Mouse (Mus musculus) heart, postnatal 0 days (tissue): ENCODE data around the gene Olfr1395. TPM values are rescaled to one million over a fixed set of nuclear protein-coding genes. Genes with fewer than 3 reads are reported as not detected.

ENCODE experiments used
- ATAC-seq: fragments of 200-750 bp; cut with Nextera tagmentation; 2 replicates; pipeline ENCODE4 v1.8.0; 2017; ENCODE audit warnings: low read depth, moderate number of reproducible peaks, moderate library complexity; ENCODE audit not compliant: insufficient read depth
- DNase-seq: peaks from one replicate; pipeline ENCODE4 v3.0.0-alpha.2; 2016; ENCODE audit warnings: low spot score
- H3K27ac ChIP-seq: fragments of 300-500 bp; sonication (generic); 2 replicates; pipeline ENCODE4 v1.5.1; 2014; ENCODE audit warnings: low read depth, mild to moderate bottlenecking
- H3K27me3 ChIP-seq: fragments of 300-500 bp; sonication (generic); 2 replicates; pipeline ENCODE4 v1.6.1; 2014; ENCODE audit warnings: low read length, mixed read lengths; ENCODE audit not compliant: control insufficient read depth, insufficient read depth
- H3K36me3 ChIP-seq: fragments of 300-500 bp; sonication (generic); replicated peaks from 2 replicates; pipeline ENCODE4 v1.6.1; 2014; ENCODE audit warnings: low read length, mixed read lengths; ENCODE audit not compliant: control insufficient read depth, insufficient read depth
- H3K4me1 ChIP-seq: fragments of 300-500 bp; sonication (generic); 2 replicates; pipeline ENCODE4 v1.6.1; 2014; ENCODE audit warnings: antibody characterized with exemption; ENCODE audit not compliant: control insufficient read depth, insufficient read depth
- H3K4me2 ChIP-seq: fragments of 300-500 bp; sonication (generic); 2 replicates; pipeline ENCODE4 v1.6.1; 2014; ENCODE audit warnings: low read depth, mild to moderate bottlenecking, low read length, moderate library complexity
- H3K4me3 ChIP-seq: fragments of 300-500 bp; sonication (generic); 2 replicates; pipeline ENCODE4 v1.5.1; 2014; ENCODE audit warnings: low read depth, low read length
- H3K9ac ChIP-seq: fragments of 300-500 bp; sonication (generic); replicated peaks from 2 replicates; pipeline ENCODE4 v1.6.1; 2014; ENCODE audit warnings: low read depth, low read length, mixed read lengths
- H3K9me3 ChIP-seq: fragments of 300-500 bp; sonication (generic); replicated peaks from 2 replicates; pipeline ENCODE4 v1.6.1; 2016; ENCODE audit warnings: low read length; ENCODE audit not compliant: control insufficient read depth
- CTCF ChIP-seq: IDR thresholded peaks from 2 replicates; pipeline ENCODE4 v1.5.1; 2016; ENCODE audit warnings: antibody characterized with exemption, control low read depth, low read depth
- EP300 ChIP-seq: IDR thresholded peaks from 2 replicates; pipeline ENCODE4 v1.6.1; 2016; ENCODE audit warnings: antibody characterized with exemption, low read depth
- WGBS: fragments of 180-500 bp; shearing (Covaris S2); extraction: QIAGEN DNeasy Blood & Tissue Kit; methylation state at CpG from one replicate; pipeline ENCODE4 v1.1.7; 2014; 5-methylcytosine and 5-hydroxymethylcytosine counted together
- polyA plus RNA-seq: library from polyadenylated mRNA; unstranded; fragments of >200 nt; fragmentation: Nextera tagmentation; extraction: Ambion mirVana; gene quantifications from 2 replicates; pipeline ENCODE4 v1.2.1, GENCODE M21; 2015
- total RNA-seq: library from RNA; depleted of rRNA; stranded (reverse); fragments of >200 nt; gene quantifications from 2 replicates; pipeline ENCODE4 v1.2.3, GENCODE M21; 2014; ENCODE audit warnings: low replicate concordance

The Olfr1395 gene
- total and polyA plus RNA-seq, 2 experiments from 2014 or later: not detected

DNA sequence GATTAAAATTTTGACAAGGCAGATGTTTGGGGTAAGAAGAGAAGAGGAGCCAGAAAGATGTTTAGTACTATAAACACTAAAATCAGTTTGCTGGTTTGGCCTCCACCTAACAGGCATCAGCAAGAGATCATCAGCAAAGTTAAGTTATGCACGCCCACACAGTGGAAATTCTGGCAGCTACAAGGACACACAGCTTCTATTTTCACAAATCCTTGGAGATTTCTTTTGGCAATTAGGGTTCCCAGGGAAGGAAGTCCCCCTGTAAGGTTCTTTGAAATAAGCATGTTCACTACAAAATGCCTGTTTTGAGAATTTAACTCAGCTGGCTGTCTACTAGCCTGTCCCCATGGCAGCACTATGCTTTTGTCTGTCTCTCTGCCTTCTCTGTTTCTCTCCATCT lies 31.1 kb upstream of the Olfr1395 start:
- Histone ChIP-seq H3K9me3 (no peaks in the 10 kb centered on the region), H3K27ac (peak overlapping the region; percentile 21; the same call in 1 of the 2 replicates), H3K9ac (no peak overlapping the region), H3K36me3 (no peaks in the 10 kb centered on the region), H3K4me1 (no peaks in the 10 kb centered on the region), H3K4me3 (no peak overlapping the region), H3K4me2 (no peak overlapping the region), H3K27me3 (no peaks in the 10 kb centered on the region)
- TF ChIP-seq EP300 (no peak), CTCF (no peak)
- ATAC-seq (no peak), DNase-seq (no peak)
- 20% methylated on average over 1 of the region's 1 CpGs for WGBS

DNA sequence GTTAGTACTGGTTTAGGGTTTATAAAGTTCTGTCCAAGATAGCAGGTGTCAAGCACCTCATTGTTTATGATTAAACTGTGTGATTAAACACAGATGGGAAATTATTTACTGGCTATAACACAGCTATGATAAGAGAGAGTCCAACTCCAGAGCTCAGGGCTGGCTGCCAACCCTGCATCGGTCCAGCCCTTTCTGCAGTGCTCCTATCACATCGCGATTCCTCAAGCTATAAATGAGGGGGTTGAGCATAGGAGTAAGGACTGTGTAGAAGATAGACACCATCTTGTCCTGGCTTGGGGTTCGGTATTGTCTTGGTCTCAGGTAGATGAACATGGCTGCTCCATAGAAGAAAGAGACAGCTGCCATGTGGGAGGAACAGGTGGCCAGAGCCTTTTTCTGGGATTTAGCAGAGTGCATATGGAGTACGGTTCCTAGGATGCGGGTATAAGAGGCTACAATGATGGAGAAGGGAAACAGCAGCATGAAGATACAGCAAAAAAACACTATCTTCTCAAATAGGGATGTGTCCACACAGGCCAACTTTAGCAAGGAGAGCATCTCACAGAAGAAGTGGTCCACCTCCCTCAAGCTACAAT lies 29.4 kb upstream of the Olfr1395 start:
- no peaks in the 10 kb centered on the region for H3K27me3 ChIP-seq
- H3K4me2 ChIP-seq: no peak overlapping the region
- H3K9ac ChIP-seq: no peak overlapping the region
- DNase-seq (no peak), ATAC-seq (no peak)
- no peaks in the 10 kb centered on the region for H3K36me3 ChIP-seq
- no peaks in the 10 kb centered on the region for H3K4me1 ChIP-seq
- H3K4me3 ChIP-seq: no peak overlapping the region
- TF ChIP-seq EP300: no peak
- no peak for TF ChIP-seq CTCF
- H3K9me3 ChIP-seq: no peaks in the 10 kb centered on the region
- H3K27ac ChIP-seq: peak overlapping the region; percentile 6; the same call in 1 of the 2 replicates
- 53% methylated on average over 6 of the region's 6 CpGs for WGBS

DNA sequence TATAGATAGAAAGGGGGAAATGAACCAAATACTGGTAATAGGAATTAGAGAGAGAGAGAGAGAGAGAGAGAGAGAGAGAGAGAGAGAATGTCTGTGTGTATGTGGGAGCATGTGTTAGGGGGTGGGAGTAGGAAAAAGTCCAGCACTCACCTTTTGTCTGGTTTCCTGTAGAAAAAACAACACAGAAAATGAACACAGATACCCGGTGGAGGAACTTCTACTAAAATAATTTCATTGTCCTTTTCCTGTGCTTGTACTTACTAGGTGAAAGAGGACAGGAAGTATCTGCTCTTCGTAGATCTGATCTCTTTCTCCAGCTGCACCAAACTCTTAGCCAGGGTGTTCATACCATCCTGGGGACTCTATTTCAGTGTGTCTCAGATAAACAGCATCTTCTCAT lies 27.9 kb upstream of the Olfr1395 start:
- 39% methylated on average over 2 of the region's 2 CpGs for WGBS
- H3K4me2 ChIP-seq: no peak overlapping the region
- no peaks in the 10 kb centered on the region for H3K36me3 ChIP-seq
- H3K4me3 ChIP-seq: no peak overlapping the region
- no peak overlapping the region for H3K9ac ChIP-seq
- no peaks in the 10 kb centered on the region for H3K9me3 ChIP-seq
- H3K27ac ChIP-seq: no peak overlapping the region
- peak; percentile 61 for TF ChIP-seq EP300
- no peak for TF ChIP-seq CTCF
- DNase-seq: peak; percentile 30
- H3K27me3 ChIP-seq: no peaks in the 10 kb centered on the region
- no peaks in the 10 kb centered on the region for H3K4me1 ChIP-seq
- ATAC-seq: 0 out of 2 replicates have a peak, but pooled peaks have one; percentile 41

DNA sequence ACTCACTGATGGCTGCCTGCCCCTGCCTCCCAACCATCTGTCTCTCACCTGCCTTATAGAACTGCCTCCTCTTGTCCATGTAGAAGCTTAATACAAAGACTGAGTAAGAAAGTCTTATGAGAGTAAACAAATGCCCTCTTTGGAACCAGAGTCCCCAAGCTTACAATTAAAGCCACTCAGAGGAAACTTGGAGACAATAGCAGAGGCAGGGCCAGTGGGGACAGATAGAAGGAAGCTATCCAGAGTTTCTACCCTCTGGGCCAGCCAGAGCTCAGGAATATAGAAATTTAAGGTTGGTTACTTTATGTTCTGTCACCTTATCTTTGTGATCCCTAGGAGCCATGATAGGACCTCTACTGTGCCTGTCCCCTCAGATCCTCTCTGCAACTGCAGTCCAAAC lies 27.3 kb upstream of the Olfr1395 start, which contains the start of gene Olfr1396:
Olfr1396 (minus strand) TSS at position 101 of the 400 bp plus-strand sequence.
- Histone ChIP-seq H3K27ac (peak within 1 kb of the TSS; percentile 73), H3K9ac (no peak within 1 kb of the TSS), H3K9me3 (no peaks in the 10 kb centered on the region), H3K4me2 (no peak within 1 kb of the TSS), H3K27me3 (no peaks in the 10 kb centered on the region), H3K4me1 (no peaks in the 10 kb centered on the region), H3K4me3 (no peak within 1 kb of the TSS), H3K36me3 (no peaks in the 10 kb centered on the region)
- no peak for ATAC-seq
- TF ChIP-seq CTCF (no peak), EP300 (no peak)
- no peak for DNase-seq

DNA sequence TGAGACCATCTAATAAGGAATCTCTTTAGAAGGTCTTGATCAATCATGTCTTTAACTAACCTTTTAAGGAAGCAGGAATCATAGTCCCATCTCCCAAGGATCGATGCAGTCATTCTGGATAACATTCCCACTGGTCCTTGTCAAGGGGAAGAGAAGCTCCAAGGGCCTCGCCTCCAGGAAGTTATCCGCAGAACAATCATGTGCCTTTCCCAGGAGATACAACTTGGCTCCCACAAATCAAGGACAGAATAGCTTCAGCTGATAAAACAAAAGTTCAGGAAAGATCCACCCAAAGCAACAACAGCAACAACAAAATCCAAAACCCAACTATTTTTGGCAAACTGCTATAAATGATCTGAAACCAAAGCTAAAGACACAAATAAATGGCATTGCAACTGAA lies 22.4 kb upstream of the Olfr1395 start:
- Histone ChIP-seq H3K4me2 (no peak overlapping the region), H3K4me1 (no peaks in the 10 kb centered on the region), H3K4me3 (no peak overlapping the region), H3K9me3 (no peaks in the 10 kb centered on the region), H3K27me3 (no peaks in the 10 kb centered on the region), H3K27ac (no peak overlapping the region), H3K9ac (no peak overlapping the region), H3K36me3 (no peaks in the 10 kb centered on the region)
- ATAC-seq: no peak
- no peak for TF ChIP-seq EP300
- TF ChIP-seq CTCF: no peak
- 58% methylated on average over 3 of the region's 3 CpGs for WGBS
- no peak for DNase-seq

DNA sequence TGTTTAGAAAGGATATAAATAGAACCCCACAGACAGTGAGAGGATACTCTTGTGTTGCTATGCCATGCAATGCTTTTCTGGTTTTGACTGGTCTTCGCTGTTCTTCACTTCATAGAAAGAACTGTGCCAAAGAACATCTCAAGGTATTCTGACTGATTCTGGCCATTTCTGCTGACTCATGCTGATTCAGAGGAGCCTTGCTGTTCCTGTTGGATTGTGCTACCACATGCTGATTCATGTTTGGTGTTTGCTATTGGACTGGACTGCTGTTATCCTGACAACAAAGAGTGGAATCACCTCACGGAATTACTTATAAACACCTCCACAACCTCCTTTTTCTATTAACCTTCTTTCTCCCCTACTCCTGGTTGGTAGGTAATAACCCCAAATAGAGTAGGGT lies 17.9 kb upstream of the Olfr1395 start:
- H3K9me3 ChIP-seq: no peaks in the 10 kb centered on the region
- DNase-seq (no peak), ATAC-seq (no peak)
- H3K4me3 ChIP-seq: no peak overlapping the region
- TF ChIP-seq EP300: no peak
- WGBS: 82% methylated on average over 2 of the region's 2 CpGs
- no peak overlapping the region for H3K9ac ChIP-seq
- no peaks in the 10 kb centered on the region for H3K27me3 ChIP-seq
- no peak overlapping the region for H3K4me2 ChIP-seq
- no peak overlapping the region for H3K27ac ChIP-seq
- no peaks in the 10 kb centered on the region for H3K36me3 ChIP-seq
- no peaks in the 10 kb centered on the region for H3K4me1 ChIP-seq
